Mouse (Mus musculus): ENCODE measurements around the gene Vps52. TPM values are rescaled to one million over a fixed set of nuclear protein-coding genes. Genes with fewer than 3 reads are reported as not detected.
"Not testable (repeated sequence)": the region's sequence is repeated elsewhere in the genome, so short reads cannot be mapped to it uniquely, and the experiment has no call there.

Vps52 gene
- total RNA-seq, 2 experiments from 2014 or later: 36.3 to 36.8 TPM

- intact Hi-C loops (cut with DNase I): no loop called here
- DNase-seq: peak; percentile 91 to 93
These were observed 15.3 kb upstream of the Vps52 start, which contains the start of the genes Pfdn6 and Wdr46 for GRCm38 (mm10) chr17:33940206-33940805. Gene Pfdn6 (minus strand): TSS chr17:33940343. Gene Wdr46 (plus strand): TSS chr17:33940660.

- intact Hi-C loops (cut with DNase I): no loop called here
- peak in 1 of 2 experiments; percentile 28 for DNase-seq
These were observed 14.6 kb upstream of the Vps52 start for GRCm38 (mm10) chr17:33940981-33941380.

DNA sequence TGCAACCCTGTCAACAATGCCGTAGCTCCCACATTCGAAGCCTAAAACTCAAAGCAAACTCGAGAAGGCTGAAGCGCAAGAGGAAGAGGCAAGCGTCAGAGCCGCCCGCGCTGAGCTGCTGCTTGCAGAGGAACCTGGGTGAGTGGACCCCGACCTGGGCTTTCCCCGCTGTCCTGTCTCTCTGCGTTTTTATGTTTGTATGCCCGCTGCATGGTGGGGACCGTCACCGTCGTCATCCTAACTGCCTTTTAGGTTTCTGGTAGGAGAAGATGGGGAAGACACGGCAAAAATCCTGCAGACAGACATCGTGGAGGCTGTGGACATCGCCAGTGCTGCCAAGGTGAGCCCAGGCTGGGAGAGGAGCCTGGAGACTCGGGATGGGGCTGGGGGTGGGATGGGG, 14.2 kb upstream of the Vps52 start:
- intact Hi-C loops (cut with DNase I): no loop called here
- DNase-seq: no peak

GRCm38 (mm10) chr17:33943454-33943853, 12.2 kb upstream of the Vps52 start:
- intact Hi-C loops (cut with DNase I): no loop called here
- no peak for DNase-seq

GRCm38 (mm10) chr17:33947430-33948089, 8.1 kb upstream of the Vps52 start:
- no peak for DNase-seq
- intact Hi-C loops (cut with DNase I): no loop called here

- intact Hi-C loops (cut with DNase I): no loop called here
- no peak for DNase-seq
These were observed 7.3 kb upstream of the Vps52 start for GRCm38 (mm10) chr17:33948090-33948904.

- intact Hi-C loops (cut with DNase I): no loop called here
- DNase-seq: no peak
These were observed 6.6 kb upstream of the Vps52 start for GRCm38 (mm10) chr17:33948905-33949537.

DNA sequence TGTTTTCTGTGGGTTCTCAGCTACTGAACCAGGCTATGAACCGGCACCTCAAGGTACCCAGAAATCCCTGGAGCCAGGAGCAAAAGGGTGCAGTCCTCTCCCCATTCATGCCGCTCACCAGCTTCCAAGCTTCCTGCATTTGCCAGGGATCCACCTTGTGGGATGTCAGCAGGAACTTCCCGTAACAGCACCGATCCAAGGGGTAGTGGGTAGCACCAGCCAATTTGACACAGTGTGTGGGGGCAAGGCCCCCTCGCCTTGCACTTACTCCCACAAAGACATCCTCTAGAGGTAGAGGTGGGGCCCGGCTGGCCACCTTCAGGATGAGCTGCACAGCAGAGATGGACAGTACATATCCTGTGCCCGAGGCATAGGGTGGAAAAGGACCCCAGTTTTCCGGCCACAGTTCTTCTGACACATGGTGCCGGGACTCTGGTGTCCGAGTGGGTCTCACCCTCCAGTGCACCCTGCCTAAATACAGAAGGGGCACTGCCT, 5.4 kb upstream of the Vps52 start:
- intact Hi-C loops (cut with DNase I): no loop called here
- no peak for DNase-seq

DNA sequence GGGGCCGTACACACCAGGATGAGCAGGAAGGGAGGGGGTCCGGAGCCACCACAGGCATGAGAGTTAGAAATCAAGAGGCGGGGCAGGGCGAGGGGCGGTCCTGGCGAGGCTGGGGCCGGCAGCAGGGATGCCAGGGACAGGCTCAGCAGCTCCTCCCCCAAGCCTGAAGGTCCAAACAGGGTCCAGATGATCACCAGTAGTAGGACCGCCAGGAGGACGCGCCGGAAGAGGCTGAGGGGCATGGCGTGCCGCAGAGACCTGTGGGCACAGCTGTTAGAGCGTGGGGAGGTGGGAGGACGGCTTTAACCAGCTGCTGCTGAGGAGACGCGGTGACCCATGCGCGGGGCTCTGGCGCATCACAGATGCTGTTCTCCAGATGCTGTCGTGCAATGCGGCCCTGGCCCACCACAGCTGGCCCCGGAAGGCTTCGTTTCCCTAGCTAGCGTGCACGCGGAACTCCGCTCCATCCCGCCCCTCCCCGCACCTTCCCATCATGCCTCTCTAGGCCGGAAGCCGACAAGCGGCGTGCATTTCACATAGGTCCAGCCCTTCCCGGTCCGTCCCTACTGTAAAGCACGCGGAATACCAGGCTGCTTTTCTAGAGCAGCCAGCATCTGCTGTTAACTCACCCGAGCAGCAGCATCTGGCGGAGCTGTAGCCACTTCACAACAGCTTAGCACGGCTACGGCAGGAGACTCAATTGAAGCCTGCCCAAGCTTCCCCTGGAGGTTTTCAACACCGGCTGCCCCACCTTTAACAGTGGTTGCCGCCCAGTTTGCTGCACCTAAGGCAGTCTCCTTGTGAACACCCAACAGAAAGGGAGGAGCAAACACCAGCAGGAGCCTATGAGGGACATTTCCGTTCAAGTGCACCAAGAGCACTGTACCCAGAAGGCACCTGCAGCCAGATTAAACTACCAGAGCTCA, 4.3 kb upstream of the Vps52 start, which contains the start of gene B3galt4:
B3galt4 (minus strand) TSS at position 468 of the 926 bp plus-strand sequence.
- peak; percentile 77 to 84 for DNase-seq
- intact Hi-C loops (cut with DNase I): no loop called here

DNA sequence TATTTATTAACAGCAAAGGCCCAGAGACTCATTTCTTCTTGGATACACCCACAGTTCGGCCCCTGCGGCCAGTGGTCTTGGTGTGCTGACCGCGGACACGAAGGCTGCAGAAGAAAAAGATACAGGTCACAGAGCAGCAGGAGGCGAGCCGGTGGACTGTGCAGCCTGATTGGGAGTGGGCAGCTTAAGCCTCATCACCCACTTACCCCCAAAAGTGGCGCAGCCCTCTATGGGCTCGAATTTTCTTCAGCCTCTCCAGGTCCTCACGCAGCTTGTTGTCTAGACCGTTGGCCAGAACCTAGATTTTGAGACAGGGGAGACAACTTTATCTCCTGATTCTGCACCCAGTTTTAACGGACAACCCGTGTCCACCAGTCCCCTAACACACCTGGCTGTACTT, 3.6 kb upstream of the Vps52 start:
- DNase-seq; intact Hi-C loops (cut with DNase I): not testable (repeated sequence)

- no peak for DNase-seq
- intact Hi-C loops (cut with DNase I): no loop called here
These were observed 2.7 kb upstream of the Vps52 start for GRCm38 (mm10) chr17:33952879-33953278.

- DNase-seq: no peak
- intact Hi-C loops (cut with DNase I): no loop called here
These were observed 2.3 kb upstream of the Vps52 start for GRCm38 (mm10) chr17:33953310-33953709.

DNA sequence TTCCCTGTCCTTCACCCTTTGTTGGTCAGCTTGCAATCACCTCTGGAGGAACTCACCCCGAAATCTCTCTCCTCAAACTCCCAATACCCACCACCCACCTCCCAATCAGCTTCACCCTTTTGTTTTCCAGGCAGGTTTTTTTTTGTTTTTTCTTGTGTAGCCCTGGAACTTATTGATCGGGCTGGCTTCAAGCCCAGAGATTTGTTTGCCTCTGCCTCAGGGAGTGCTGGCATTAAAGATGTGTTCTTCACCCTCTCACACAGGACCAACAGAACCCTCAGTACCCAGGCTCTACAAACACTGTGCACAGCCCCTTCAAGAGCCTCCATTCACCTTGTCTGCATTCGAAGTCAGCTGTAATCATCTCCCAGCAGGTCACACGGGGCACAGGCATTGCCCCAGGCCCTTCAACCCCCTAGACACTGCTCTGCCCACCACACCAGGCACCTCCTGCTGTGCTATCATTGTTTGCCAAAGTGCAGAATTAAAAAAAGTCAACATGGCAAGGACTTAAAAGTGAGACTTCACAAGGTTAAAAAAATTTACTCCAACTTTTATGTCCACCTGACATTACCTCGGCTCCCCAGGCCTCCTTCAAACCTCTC, 1.5 kb upstream of the Vps52 start:
- intact Hi-C loops (cut with DNase I): no loop called here
- DNase-seq: no peak

GRCm38 (mm10) chr17:33954646-33955554, 712 bp upstream of the Vps52 start:
- no peak for DNase-seq
- intact Hi-C loops (cut with DNase I): no loop called here

DNA sequence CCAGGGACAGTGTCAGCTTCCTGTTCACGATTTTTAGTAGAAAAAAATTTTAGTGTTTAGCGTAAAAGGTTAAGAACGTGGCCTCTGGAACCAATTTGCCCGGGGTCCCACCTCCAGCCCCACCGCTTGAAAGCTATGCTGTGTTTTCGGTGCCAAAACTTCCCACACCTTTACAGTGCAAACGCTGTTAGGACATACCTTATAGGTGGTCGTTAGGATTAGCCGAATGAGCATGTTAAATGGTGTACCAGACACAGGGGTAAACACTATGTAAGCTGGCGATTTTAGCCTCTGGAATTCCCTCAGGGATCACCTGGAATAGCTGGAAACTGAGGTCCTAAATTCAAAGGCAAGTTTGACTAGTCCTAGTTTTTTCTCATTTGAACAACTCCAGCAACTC, 724 bp downstream of the Vps52 start:
- no peak for DNase-seq
- intact Hi-C loops (cut with DNase I): no loop called here

DNA sequence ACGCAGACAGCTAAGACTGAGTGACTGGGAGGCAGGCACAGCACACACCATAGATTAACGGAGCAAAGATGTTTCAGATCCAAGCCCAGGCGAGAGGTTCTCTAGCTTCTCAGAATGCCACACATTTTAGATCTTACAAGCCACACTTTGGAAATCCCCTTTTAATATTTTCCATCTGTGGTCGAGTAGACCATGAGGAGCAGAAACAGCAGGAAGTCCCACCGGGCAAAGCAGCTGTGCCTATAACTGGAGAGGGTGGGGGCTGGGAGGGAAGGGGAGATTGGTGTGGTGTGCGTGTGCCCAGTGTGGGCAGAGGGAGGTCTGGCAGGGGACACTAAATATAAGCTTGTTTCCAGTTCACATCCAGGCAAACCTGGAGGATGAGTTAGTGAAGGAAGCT, 1.9 kb downstream of the Vps52 start:
- no peak for DNase-seq
- intact Hi-C loops (cut with DNase I): no loop called here

DNA sequence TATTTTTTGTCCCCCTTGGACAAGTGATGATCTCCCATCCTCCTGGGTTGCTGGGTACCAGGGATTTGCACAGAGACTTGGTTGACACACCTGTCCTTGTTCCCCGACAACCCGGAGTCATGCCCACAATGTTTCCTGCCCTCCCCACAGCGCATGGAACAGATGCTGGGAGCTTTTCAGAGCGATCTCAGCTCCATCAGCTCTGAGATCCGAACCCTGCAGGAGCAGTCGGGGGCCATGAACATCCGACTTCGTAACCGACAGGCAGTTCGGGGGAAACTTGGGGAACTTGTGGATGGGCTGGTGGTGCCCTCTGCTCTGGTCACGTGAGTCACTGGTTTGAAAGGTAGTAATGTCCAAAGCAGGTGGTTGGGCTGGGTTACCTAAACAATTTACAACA, 2.8 kb downstream of the Vps52 start:
- intact Hi-C loops (cut with DNase I): no loop called here
- DNase-seq: no peak

DNA sequence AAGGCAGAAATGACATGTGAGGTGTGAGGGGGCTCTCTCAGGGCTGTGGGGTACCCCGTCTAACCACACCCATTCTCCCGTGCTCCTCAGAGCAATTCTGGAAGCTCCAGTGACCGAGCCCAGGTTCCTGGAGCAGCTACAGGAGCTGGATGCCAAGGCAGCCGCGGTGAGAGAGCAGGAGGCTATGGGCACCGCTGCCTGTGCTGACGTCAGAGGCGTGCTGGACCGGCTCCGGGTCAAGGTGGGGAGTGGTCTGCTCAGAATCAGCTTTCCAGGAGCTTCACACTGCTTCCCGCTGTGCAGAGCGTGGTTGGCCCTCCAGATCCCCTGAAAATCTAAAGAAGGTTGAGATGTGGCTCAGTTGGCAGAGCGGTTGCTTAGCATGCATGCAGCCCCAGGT, 3.5 kb downstream of the Vps52 start:
- intact Hi-C loops (cut with DNase I): no loop called here
- no peak for DNase-seq
